Mouse (Mus musculus) MEL (cell line): ENCODE results near the gene Nt5dc3. TPM values are rescaled to one million over a fixed set of nuclear protein-coding genes. Genes with fewer than 3 reads are reported as not detected.

Experiments
- polyA plus RNA-seq, 2 experiments: library from polyadenylated mRNA; stranded (reverse) in 1 of 2; unstranded in 1 of 2; fragments of >175 nt in 1 of 2; fragments of >200 nt in 1 of 2; gene quantifications; 2 replicates each; pipeline versions ENCODE4 v1.2.1 to v1.2.4; 2012; ENCODE audit warnings: low replicate concordance in 2 of 2, low read depth in 1 of 2; ENCODE audit not compliant: insufficient read length in 2 of 2, insufficient read depth in 1 of 2, missing spikeins in 1 of 2
- total RNA-seq: library from RNA; depleted of rRNA; stranded (reverse); fragments of 300-350 nt; gene quantifications from 2 replicates; pipeline ENCODE4 v1.2.3, GENCODE M21; 2012; rRNA removed

Nt5dc3 gene
- total and polyA plus RNA-seq, 3 experiments, result 9.7 to 15.6 TPM; not detected in 1

Other genes starting within 250 kb of the Nt5dc3 start
- 404 and 420 TPM in 2 replicates for gene Hsp90b1, start 73.5 kb upstream of the Nt5dc3 start, total RNA-seq
- 100 to 1,000 TPM; 150 to 555 TPM for gene Hsp90b1, start 73.5 kb upstream of the Nt5dc3 start, polyA plus RNA-seq
- gene Ttc41, start 73.2 kb upstream of the Nt5dc3 start, total RNA-seq, result 0.78 and 1.0 TPM in 2 replicates
- 1 to 10 TPM in 1 of 2 experiments, not detected in 1; 2.1 TPM for gene Ttc41, start 73.2 kb upstream of the Nt5dc3 start, polyA plus RNA-seq
- 1.3 and 1.8 TPM in 2 replicates for gene Gm49358, start 15.0 kb upstream of the Nt5dc3 start, total RNA-seq
- not detected for gene Gm49358, start 15.0 kb upstream of the Nt5dc3 start, polyA plus RNA-seq
- gene Stab2, start 229.0 kb downstream of the Nt5dc3 start, total RNA-seq, result 0.73 and 1.4 TPM in 2 replicates
- gene Stab2, start 229.0 kb downstream of the Nt5dc3 start, polyA plus RNA-seq, result 1 to 10 TPM in 1 of 2 experiments, not detected in 1; 5.1 TPM